Mouse (Mus musculus) cerebellum, adult 9-11 months (tissue): ENCODE results near the gene Cdkn2aip.

Experiments
- DNase-seq: peaks from one replicate; pipeline ENCODE4 v3.0.0; 2022

The Cdkn2aip gene

DNA sequence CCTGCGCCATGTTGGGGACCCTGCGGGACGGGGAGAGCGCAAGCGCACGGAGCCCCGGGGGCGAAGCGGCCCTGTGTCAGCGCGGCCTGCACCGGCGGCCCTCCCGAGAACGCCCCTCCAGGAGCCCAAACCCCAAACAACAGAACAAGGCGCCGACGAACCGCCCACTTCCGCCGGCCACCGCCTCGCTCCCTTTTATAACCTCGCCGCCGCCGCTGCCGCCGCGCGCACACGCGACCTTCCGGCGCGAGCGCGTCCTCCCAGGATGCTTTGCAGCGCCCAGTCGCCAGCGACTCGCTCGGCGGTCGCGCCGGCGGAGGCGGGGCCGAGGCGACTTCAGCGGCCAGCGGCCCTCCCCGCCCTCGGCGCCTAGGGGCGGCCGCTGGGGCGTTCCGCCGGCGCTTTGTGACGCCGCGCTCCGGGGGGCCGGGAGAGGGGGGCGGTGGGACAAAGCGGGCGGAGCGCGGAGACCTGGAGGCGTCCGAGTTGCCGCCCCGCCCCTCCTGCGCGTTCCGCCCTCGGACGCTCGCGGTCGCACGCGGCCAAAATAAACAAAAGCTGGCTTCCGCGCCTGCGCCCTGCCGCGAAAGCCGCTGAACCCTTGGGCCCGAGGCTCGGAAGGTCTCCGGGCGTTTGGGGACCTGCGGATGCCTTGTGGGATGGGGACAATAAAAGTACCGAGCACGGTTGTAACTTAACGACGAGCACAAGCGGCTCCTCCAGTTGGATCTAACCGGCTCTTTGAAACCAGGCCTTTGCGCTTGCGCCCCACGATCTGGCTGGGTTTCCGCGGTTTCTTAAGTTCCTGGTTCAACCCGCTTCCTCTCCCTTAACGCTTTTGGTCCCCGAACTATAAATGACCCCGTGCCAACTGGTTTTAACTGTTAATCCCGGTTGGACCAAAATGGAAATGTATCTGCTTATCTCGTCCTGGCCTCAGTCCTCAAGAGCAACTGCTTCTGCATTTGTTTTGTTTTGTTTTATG, at the start of gene Cdkn2aip:
TSS of gene Cdkn2aip (minus strand) at position 172 of the 985 bp plus-strand sequence.
- peak; percentile 94 for DNase-seq

DNA sequence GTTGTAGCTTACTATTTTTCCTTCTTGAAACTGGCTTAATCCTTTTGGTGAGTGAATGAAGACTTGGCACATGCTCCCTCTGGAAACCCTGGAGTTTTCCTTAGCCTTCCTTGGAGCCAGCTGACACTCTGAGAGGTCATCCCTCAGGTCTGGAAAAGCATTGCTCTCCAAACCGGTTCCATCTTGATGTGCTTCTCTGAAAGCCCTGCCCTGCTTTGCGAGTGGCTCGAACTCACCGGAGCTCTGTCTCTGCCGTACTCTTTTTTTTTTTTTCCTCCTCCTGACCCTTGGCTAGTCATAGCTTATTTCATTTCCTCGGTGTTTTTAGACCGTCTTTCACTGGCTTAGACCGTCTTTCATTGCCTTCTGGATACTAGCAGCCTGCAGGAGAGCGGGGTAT, 49.5 kb upstream of the Cdkn2aip start:
- no peak for DNase-seq

DNA sequence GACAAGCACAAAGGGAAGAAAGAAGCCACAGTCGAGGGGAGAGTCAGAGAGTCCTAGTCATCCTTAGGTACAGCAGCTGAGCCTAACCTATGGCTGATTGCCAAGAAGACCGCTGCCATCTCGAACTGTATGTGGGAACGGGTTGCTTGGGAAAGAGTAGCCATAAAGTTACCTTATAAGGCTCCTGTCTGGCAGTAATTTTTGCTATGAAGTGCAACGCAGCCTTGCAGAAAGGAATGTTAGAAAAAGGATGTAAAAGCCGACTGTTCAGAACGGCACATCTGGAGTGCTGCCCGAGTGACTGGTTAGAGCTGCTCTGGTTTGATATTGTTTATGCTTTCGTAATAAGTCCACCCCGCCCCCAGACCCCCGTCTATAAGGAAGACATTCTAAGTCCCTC, 47.0 kb upstream of the Cdkn2aip start:
- DNase-seq, result no peak

DNA sequence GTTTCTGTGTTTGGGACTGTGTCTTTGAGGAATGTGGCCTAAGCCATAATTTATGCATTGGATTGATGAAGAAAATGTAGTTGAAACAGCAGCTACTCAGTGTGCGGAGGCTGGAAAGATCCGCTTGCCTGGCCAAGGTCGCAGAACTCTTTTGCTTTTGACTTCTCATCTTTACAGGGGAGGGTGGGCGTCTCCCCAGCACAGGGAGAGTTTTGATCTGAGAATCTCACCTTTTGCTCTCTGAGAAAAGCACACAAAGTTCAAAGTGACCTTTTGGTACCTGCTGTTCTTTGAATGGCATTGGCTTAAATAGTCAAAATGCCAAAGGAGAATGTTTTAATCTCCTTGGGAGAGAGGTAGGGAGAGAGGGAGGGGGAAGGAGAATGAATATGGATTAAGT, 46.5 kb upstream of the Cdkn2aip start:
- no peak for DNase-seq

DNA sequence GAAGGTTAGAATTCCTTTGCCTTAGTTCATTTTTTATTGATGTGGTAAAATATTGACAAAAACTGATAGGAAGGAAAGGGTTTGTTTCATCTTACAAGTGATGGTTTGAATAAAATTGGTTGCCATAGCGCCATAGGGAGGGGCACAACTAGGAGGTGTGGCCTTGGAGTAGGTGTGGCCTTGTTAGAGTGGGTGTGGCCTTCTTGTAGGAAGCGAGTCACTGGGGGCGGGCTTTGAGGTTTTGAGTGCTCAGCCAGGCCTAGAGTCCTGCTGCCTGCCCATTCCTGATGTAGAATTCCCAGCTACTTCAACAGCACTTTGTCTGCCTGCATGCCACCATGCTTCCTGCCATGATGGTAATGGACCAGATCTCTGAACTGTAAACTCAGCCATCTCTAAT, 39.4 kb upstream of the Cdkn2aip start:
- no peak for DNase-seq

DNA sequence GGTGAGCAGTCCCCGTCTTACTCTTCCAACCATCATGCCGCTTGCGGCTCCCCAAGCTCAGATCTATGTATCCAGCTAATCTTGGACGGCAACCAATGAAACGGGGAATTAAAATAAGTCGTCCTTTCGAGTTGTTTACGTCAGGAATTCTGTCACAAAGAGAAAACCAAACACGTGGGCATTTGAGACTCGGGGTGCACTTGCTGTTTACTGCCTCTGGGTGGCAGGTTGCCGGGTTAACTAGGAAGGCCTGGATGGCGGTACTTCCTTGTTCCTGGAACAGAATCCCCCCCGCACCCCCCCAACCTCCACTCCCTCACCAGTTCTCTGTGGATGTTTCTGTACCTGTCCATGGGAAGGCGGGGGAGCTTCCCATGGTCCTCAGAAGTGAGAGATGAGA, 36.4 kb upstream of the Cdkn2aip start:
- no peak for DNase-seq

DNA sequence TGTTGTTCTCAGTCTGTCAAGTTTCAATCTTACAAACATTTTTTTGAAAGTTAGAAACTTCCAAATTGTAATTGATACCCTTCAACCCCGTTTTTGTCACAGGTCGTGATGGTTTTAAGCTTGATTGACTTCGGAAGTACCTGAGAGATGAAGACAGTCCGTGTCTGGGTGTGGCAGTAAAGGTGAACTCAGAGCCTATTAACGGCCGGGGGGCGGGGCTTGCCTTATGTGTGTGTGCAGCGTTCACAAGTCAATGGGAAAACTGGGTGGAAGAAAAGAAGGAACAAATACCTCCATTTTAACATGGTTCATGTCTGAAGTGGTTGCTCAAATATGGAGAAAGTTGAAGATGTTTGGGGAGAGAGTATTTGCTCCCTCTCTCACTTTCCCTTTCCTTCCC, 35.8 kb upstream of the Cdkn2aip start:
- no peak for DNase-seq

DNA sequence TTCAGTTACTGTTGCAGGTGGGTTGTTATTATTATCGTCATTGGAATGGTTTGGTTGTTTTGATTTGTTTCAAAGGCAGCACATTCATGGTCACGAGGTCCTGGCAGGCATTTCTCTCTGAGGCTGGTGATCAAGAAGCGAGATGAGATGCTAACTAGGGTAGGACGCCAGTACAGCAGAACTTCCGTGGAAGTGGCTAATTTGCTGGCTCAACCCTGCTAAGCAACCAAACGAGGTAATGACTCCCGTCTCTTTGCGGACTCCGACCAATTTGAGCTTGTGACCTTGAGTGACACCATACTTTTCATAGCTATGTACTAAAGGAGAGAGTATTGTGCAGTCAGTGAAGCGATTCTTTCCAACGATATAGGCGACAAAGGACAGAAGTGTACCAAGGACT, 32.6 kb upstream of the Cdkn2aip start:
- DNase-seq, result no peak

DNA sequence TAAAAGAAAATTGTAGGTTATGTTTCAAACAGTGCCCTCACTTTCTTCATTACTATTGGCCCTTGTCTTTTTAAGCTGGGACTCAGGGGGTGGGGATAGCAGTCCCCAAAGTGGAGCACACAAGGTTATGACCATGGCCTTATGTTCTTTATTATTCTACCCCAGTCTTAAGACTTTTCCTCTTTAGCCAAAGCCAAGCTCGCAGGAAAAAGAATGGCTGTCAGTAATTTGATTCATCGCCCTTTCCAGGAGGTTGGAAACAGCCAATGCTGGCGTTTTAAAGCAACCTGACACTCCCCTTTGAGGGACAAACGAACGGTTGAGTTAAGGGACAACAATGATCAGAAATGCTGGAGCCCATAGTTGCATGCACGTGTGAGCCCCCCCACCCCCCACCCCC, 32.1 kb upstream of the Cdkn2aip start:
- no peak for DNase-seq

DNA sequence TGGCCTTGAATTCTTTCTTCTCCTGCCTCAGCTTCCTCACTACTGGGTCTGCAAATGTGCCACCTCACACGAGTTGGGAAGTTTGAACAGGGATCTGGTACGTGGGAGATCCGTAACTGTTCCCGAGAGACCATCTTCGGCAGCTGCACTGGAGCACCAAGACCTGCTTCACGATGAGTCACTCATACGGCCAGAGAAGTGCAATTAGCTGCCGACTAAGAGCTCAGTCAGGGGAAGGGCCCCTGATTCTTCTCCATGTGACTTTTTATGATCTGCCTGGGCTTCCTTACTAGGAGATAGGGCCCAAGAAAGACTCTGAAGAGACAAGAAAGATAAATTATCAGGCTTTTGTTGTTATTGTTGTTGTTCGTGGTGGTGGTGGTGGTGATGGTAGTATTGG, 31.1 kb upstream of the Cdkn2aip start:
- no peak for DNase-seq

DNA sequence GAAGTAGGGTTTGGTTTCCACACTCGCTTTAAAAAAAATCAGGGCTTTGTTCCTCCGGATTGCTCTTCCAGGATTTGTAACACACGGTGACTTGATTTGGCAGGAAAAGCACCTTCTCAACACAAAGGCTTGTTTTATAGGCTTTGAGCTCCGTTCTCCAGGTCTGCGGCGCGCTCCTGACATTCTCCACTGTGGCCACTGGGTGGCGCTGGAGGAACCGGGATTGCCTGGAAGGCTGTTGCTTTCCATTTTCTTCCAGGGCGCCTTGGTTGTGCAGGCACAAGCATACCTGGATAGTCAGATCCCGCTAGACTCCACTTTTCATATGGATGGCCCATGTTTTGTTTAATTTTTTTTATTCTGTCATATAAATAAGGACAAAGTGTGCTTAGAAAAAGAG, 29.7 kb upstream of the Cdkn2aip start:
- DNase-seq, result peak; percentile 59

DNA sequence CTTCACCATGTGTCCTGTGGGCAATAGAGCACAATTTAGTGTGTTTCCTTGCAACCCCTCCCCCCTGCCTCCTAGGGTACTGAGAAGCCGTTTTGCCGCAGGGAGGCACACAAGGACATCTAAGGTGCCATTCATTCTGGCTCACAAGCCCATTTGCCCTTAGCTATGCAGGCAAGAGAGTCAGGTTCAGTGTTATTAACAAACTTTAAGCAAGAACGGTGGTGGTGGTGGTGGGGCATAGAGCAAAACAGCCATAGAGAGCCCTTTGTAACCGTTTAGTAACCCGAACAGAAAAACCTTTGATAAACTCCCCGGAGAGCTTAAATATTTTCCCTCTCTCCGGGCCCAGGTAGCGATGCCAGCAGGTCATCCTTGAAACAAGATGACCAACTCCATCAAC, 29.3 kb upstream of the Cdkn2aip start:
- DNase-seq, result no peak

DNA sequence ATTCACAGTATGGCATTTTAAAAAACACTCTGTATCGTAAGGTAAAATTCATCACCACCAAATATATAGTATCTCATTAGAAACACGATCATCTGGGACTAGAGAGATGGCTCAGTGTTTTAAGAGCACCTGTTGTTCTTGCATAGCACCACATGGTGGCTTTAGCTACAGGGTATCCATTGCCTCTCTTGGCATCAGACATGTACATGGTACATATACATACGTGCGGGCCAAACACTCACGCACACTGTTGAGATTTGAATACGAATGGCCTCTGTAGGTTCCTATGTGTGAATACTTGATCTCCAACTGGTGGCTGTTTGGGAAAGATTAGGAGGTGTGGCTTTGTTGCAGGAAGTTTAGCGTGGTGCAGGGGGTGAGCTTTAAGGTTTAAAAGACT, 28.6 kb upstream of the Cdkn2aip start:
- DNase-seq, result no peak

DNA sequence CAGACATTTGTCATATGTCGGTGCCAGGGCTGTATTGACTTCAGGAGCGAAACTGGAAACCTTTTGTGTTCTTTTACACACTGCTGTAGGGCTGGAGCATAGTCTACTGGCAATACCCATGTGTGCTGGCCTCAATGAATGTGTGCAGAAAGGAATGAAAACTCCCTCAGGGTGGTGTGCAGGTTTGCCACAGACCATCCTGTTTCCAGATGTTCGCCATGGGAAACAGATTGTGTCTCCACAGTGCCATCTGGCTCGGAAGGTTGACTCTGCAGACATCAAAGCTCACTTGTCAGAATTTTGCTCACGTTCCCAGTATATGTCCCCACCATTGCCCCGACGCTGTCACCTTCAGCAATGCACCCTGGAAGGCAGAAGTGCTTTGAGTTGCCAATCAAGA, 23.4 kb upstream of the Cdkn2aip start:
- no peak for DNase-seq

DNA sequence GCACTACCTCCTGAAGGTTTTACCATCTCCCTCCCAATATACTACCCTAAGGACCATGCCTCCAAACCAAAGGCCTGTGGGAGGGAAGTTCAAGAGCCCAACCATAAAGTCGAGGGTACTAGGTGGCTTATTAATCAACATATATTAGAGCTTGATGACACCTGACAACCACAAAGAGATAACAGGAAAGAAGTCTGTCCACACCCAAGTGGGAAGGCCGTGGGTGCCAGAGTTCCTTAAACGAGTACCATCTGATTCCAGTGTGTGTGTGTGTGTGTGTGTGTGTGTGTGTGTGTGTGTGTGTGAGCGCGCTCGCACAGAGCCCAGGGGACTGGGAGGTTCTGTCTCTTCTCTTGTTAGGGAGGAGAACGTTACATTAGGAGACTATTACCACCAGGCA, 15.6 kb upstream of the Cdkn2aip start:
- DNase-seq, result no peak

DNA sequence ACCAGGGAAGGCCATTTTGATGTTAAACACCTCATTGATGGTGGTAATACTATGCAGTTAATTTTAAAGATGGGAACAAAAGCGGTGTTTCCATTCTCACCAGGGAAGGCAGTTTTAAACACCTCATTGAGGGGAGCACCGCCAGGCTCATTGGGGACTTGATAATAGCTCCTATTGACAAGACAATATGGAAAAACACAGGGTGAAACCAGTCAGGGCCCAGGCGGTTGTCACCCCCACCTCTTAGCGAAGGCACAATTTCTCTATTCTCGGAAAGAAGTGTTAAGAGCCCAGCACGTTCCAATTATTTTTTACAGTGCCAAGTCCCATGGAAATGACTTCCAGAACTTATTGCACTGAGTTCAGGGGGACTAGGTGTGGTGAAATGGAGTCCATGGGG, 13.2 kb upstream of the Cdkn2aip start:
- DNase-seq, result no peak

DNA sequence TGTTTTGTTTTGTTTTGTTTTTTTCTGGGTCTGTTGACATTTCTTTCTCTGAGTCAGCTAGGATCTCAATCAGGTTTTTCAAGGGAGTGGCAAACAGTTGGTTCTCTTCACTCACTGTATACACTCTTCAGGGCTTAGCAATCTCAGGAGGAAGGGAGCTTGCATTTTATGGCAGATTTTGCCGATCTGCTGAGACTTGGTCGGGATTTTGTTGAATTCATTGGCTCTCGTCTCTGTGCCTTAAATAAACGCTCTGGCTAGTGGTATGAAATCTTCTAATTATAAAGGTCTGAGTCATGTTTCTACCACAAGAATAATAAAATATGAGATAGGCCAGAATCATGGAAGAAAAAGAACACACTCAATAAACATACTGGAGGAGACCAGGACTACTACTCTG, 7.9 kb upstream of the Cdkn2aip start:
- DNase-seq, result no peak

DNA sequence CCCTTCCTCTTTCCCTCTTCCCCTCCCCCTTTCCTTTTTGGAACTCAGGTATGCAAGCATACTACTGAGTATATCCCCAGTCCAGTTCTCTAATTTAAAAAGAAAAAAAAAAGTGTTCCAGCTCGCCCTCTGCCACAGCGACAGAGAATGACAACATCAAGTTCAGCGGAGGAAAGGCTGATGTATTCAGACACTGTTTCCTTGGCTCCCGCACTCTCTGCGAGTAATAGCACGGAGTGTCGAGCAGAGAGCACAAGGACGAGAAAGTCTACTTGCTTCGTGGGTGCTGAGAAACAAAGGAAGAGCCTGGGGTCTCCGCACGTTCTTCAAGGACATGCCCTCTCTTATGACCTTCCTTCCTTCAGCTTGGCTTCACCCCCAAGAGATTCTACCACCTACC, 4.9 kb upstream of the Cdkn2aip start:
- DNase-seq, result no peak

DNA sequence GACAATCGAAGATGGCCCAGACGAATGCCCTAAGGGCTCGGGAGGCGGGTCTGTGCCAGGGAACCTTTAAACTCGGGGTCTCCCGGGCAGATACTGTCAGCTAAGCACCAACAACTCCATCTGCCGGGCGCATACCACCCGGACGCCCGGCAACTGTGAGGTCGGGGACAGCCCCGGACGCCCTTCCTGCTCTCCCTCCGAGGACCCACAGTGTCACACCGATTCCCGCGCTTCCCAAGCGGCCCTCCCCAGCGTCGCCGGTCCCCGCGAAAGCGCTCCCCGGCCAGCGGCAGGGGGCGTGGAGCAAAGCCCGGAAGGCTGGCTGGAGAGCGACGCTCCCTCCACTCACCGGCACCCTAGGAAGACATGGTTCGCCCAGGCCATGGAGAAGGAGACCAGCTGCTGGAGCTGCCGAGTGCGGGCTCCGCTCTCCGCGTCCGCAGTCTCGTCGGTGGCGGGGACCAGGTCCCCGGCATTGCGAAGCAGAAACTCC, 515 bp downstream of the Cdkn2aip start:
- DNase-seq, result no peak

DNA sequence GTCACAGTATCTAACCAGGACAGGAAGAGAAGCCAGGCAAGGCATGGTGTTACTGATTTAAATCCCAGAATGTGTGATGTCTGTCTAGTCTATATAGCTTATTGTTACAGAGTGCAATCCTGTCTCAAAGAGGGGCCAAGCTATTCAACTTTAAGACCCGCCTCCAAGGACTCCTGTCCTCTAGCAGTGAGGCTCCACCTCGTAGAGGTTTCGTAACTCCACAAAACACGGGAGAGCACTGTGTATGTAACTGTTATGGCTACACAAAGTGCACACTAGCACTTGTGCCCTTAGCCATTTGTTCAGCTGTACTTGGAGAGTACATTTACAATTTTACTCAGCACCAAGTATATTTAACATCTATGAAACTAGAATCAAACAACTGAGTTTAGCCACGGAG, 5.6 kb downstream of the Cdkn2aip start:
- no peak for DNase-seq

DNA sequence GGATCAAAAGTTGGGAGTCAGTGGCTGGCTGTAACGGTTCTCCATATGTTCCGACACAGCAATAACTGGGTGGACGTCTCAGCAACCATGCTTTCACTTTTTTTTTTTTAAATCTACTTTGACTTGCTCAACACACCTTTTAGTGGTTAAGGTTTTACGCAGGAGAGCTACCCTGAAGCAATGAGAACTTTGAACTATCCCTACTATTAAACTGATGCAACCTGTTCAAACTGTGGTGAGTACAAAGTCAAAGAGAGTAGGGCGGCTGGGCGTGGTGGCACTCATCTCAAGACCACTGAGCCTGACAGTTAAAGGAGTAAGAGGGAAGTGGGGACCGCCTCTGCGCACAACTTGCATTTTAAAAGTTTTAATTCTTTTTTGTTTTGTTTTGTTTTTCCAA, 7.0 kb downstream of the Cdkn2aip start:
- DNase-seq, result no peak

DNA sequence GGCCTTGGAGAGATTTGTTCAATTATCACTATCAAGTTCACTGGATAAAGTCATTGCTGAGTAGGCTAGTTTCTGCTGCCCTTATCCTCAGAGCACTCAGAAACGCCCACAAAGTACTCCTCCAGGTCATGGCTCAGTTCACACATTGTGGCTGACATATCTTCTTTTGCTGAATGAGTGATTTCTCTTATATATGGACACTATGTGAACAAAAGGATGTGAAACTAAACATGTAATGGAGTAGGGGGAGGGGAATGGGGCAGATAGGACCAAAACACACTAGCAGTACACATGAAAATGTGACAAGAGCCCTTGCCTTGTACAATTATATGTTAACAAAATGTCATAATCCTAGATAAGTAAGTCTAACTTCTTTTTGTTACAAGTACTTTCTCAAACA, 11.4 kb downstream of the Cdkn2aip start:
- DNase-seq, result no peak

DNA sequence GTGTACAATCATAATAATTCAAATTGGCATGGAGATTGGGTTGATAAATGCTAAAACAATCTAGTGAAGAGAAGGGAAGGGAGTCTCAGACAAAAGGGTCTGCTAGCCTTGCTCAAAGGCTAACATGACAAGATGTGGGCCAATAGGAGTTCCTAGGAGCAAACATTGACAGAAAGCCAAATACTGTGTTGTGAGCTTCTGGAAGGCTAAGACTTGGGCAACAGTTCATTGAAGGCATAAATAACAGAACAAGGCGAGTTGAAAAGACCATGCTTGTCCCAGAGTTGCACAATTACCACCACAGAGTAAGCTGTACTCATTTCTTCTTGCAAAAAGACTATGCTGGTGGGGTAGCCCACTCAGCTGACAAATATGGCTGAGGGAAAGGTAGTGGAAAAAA, 16.0 kb downstream of the Cdkn2aip start:
- no peak for DNase-seq

DNA sequence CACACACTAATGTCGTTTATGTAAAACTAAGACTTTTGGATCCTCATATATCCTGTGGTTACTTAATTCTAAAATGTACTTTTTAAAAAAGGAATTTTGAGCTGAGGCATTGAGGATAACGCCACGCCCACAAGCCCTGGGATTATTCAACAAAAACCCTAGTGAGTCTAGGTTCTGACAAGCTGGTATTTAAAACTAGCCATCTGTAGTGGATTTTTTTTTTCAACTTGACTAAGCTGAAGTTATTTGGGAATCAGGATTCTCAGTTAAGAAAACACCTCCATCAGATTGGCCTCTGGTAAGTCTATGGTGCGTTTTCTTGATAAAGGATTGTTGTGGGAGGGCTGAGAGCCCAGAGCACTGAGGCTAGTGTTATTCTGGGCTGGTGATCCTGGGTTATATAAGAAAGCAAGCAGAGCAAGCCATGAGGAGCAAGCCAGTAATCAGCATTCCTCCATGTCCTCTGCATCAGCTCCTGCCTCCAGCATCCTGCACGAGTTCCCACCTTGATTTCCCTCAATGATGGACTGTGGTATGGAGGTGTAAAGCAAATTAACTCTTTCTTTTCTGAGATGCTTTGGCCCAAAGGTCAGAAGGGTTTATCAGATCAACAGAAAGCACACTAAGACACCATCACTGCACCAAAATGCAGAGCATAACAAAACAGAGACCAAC, 18.2 kb downstream of the Cdkn2aip start:
- no peak for DNase-seq
